Mouse (Mus musculus): ENCODE results near the gene Ttll2.
"Not testable (repeated sequence)": the region's sequence is repeated elsewhere in the genome, so short reads cannot be mapped to it uniquely, and the experiment has no call there.

Ttll2 gene

GRCm38 (mm10) chr17:7352596-7352995 lies at the start of gene Ttll2:
Gene Ttll2, minus strand, starts transcription at chr17:7352696.
- not testable (repeated sequence) for DNase-seq (ENCODE audit: low spot score in 2 of 2)

- DNase-seq (ENCODE audit: low spot score in 2 of 2), result not testable (repeated sequence)
Observed at GRCm38 (mm10) chr17:7399770-7400169, 47.3 kb upstream of the Ttll2 start.

GRCm38 (mm10) chr17:7398198-7398847 lies 45.8 kb upstream of the Ttll2 start:
- DNase-seq (ENCODE audit: low spot score in 2 of 2), result not testable (repeated sequence)

- not testable (repeated sequence) for DNase-seq (ENCODE audit: low spot score in 2 of 2)
Observed at GRCm38 (mm10) chr17:7397079-7397478, 44.6 kb upstream of the Ttll2 start.

GRCm38 (mm10) chr17:7396288-7396687 lies 43.8 kb upstream of the Ttll2 start:
- DNase-seq (ENCODE audit: low spot score in 2 of 2), result not testable (repeated sequence)

GRCm38 (mm10) chr17:7395671-7396070 lies 43.2 kb upstream of the Ttll2 start:
- not testable (repeated sequence) for DNase-seq (ENCODE audit: low spot score in 2 of 2)

GRCm38 (mm10) chr17:7395116-7395515 lies 42.6 kb upstream of the Ttll2 start:
- DNase-seq (ENCODE audit: low spot score in 2 of 2), result not testable (repeated sequence)

GRCm38 (mm10) chr17:7389898-7390297 lies 37.4 kb upstream of the Ttll2 start:
- peak; percentile 43 to 48 for DNase-seq (ENCODE audit: low spot score in 2 of 2)

- peak; percentile 38 for DNase-seq (ENCODE audit: low spot score in 2 of 2)
Observed at GRCm38 (mm10) chr17:7388958-7389356, 36.5 kb upstream of the Ttll2 start.

- DNase-seq (ENCODE audit: low spot score in 2 of 2), result not testable (repeated sequence)
Observed at GRCm38 (mm10) chr17:7388341-7388957, 36.0 kb upstream of the Ttll2 start.

- not testable (repeated sequence) for DNase-seq (ENCODE audit: low spot score in 2 of 2)
Observed at GRCm38 (mm10) chr17:7386016-7386415, 33.5 kb upstream of the Ttll2 start.

- DNase-seq (ENCODE audit: low spot score in 2 of 2), result not testable (repeated sequence)
Observed at GRCm38 (mm10) chr17:7385364-7385763, 32.9 kb upstream of the Ttll2 start, which contains the start of gene Unc93a2. Gene Unc93a2, minus strand, starts transcription at chr17:7385464.

- DNase-seq (ENCODE audit: low spot score in 2 of 2), result not testable (repeated sequence)
Observed at GRCm38 (mm10) chr17:7383167-7384143, 31.0 kb upstream of the Ttll2 start.

GRCm38 (mm10) chr17:7382711-7383110 lies 30.2 kb upstream of the Ttll2 start:
- DNase-seq (ENCODE audit: low spot score in 2 of 2), result not testable (repeated sequence)

GRCm38 (mm10) chr17:7377907-7378306 lies 25.4 kb upstream of the Ttll2 start:
- not testable (repeated sequence) for DNase-seq (ENCODE audit: low spot score in 2 of 2)

GRCm38 (mm10) chr17:7376951-7377700 lies 24.6 kb upstream of the Ttll2 start:
- not testable (repeated sequence) for DNase-seq (ENCODE audit: low spot score in 2 of 2)

- DNase-seq (ENCODE audit: low spot score in 2 of 2), result not testable (repeated sequence)
Observed at GRCm38 (mm10) chr17:7371879-7372278, 19.4 kb upstream of the Ttll2 start, which contains the start of gene Gm49630. Gene Gm49630, minus strand, starts transcription at chr17:7371979.

GRCm38 (mm10) chr17:7369401-7369800 lies 16.9 kb upstream of the Ttll2 start:
- DNase-seq (ENCODE audit: low spot score in 2 of 2), result not testable (repeated sequence)

GRCm38 (mm10) chr17:7366676-7367374 lies 14.3 kb upstream of the Ttll2 start:
- DNase-seq (ENCODE audit: low spot score in 2 of 2), result peak; percentile 30 to 67

GRCm38 (mm10) chr17:7366265-7366664 lies 13.8 kb upstream of the Ttll2 start:
- not testable (repeated sequence) for DNase-seq (ENCODE audit: low spot score in 2 of 2)
